Mouse (Mus musculus): ENCODE measurements around the gene Samd1. TPM values are rescaled to one million over a fixed set of nuclear protein-coding genes. Genes with fewer than 3 reads are reported as not detected.
A peak's percentile ranks its signal among the peaks of the same experiment; 100 is the strongest.

Samd1 gene
- polyA plus RNA-seq (2014; fragmentation: Nextera tagmentation; extraction: Ambion mirVana): 14.4 and 16.5 TPM in 2 replicates

GRCm38 (mm10) chr8:83997511-83998141, at the start of gene Samd1:
TSS of gene Samd1 (plus strand) at chr8:83997672.
- H3K9ac ChIP-seq (ENCODE audit: low read length): peak within 1 kb of the TSS; percentile 86
- ATAC-seq (ENCODE audit: insufficient read depth, low FRiP score, low TSS enrichment): 0 out of 2 replicates have a peak, but pooled peaks have one; percentile 32

GRCm38 (mm10) chr8:83954749-83955105, 42.7 kb upstream of the Samd1 start:
- no peak for DNase-seq (ENCODE audit: low spot score)
- no peaks in the 10 kb centered on the region for H3K36me3 ChIP-seq (ENCODE audit: control insufficient read depth, insufficient read depth, low read length)

More at GRCm38 (mm10) chr8:83997511-83998141, at the start of gene Samd1:
- Histone ChIP-seq H3K9me3 (ENCODE audit: control insufficient read depth, low read length) (no peaks in the 10 kb centered on the region), H3K27me3 (ENCODE audit: control insufficient read depth, insufficient read depth, low read length) (peaks cover 20% of the 10 kb centered on the region), H3K27ac (ENCODE audit: low read depth, low read length) (peak within 1 kb of the TSS; percentile 95), H3K36me3 (ENCODE audit: control insufficient read depth, insufficient read depth, low read length) (peaks cover 2% of the 10 kb centered on the region), H3K4me3 (ENCODE audit: low read depth, low read length) (peak within 1 kb of the TSS; percentile 83), H3K4me2 (ENCODE audit: low read depth) (peak within 1 kb of the TSS; percentile 80), H3K4me1 (ENCODE audit: control insufficient read depth, insufficient read depth, low read length) (peaks cover 14% of the 10 kb centered on the region; the same call in 1 of the 2 replicates)
- WGBS: 1% methylated on average over 61 of the region's 112 CpGs
- peak; percentile 73 for DNase-seq (ENCODE audit: low spot score)

GRCm38 (mm10) chr8:83955106-83955957, 42.1 kb upstream of the Samd1 start, which contains the start of the genes Gm10644 and Asf1b:
TSS of gene Gm10644 (minus strand) at chr8:83955205.
TSS of gene Asf1b (plus strand) at chr8:83955507.
- Histone ChIP-seq H3K27ac (ENCODE audit: low read depth, low read length) (no peak within 1 kb of the TSS), H3K4me3 (ENCODE audit: low read depth, low read length) (peak within 1 kb of the TSS; percentile 52), H3K27me3 (ENCODE audit: control insufficient read depth, insufficient read depth, low read length) (no peaks in the 10 kb centered on the region), H3K4me1 (ENCODE audit: control insufficient read depth, insufficient read depth, low read length) (peaks cover 5% of the 10 kb centered on the region; the same call in 1 of the 2 replicates), H3K36me3 (ENCODE audit: control insufficient read depth, insufficient read depth, low read length) (no peaks in the 10 kb centered on the region), H3K9ac (ENCODE audit: low read length) (peak within 1 kb of the TSS; percentile 58), H3K4me2 (ENCODE audit: low read depth) (peak within 1 kb of the TSS; percentile 88), H3K9me3 (ENCODE audit: control insufficient read depth, low read length) (no peaks in the 10 kb centered on the region)
- ATAC-seq (ENCODE audit: insufficient read depth, low FRiP score, low TSS enrichment): peak; percentile 99
- WGBS: under 1% methylated on average over 75 of the region's 75 CpGs
- DNase-seq (ENCODE audit: low spot score): peak; percentile 100

More at GRCm38 (mm10) chr8:83954749-83955105, 42.7 kb upstream of the Samd1 start:
- ATAC-seq (ENCODE audit: insufficient read depth, low FRiP score, low TSS enrichment): no peak; the same call in 1 of the 2 replicates
- H3K9ac ChIP-seq (ENCODE audit: low read length): peak overlapping the region; percentile 50
- WGBS: 2% methylated on average over 14 of the region's 14 CpGs
- peaks cover 5% of the 10 kb centered on the region; the same call in 1 of the 2 replicates for H3K4me1 ChIP-seq (ENCODE audit: control insufficient read depth, insufficient read depth, low read length)
- H3K9me3 ChIP-seq (ENCODE audit: control insufficient read depth, low read length): no peaks in the 10 kb centered on the region
- H3K27ac ChIP-seq (ENCODE audit: low read depth, low read length): no peak overlapping the region
- H3K4me2 ChIP-seq (ENCODE audit: low read depth): peak overlapping the region; percentile 52
- peak overlapping the region; percentile 40 for H3K4me3 ChIP-seq (ENCODE audit: low read depth, low read length)
- no peaks in the 10 kb centered on the region for H3K27me3 ChIP-seq (ENCODE audit: control insufficient read depth, insufficient read depth, low read length)

GRCm38 (mm10) chr8:83955958-83956218, 41.6 kb upstream of the Samd1 start:
- Histone ChIP-seq H3K4me1 (ENCODE audit: control insufficient read depth, insufficient read depth, low read length) (peaks cover 5% of the 10 kb centered on the region; the same call in 1 of the 2 replicates), H3K4me2 (ENCODE audit: low read depth) (peak overlapping the region; percentile 88), H3K9me3 (ENCODE audit: control insufficient read depth, low read length) (no peaks in the 10 kb centered on the region), H3K27ac (ENCODE audit: low read depth, low read length) (no peak overlapping the region), H3K36me3 (ENCODE audit: control insufficient read depth, insufficient read depth, low read length) (no peaks in the 10 kb centered on the region), H3K9ac (ENCODE audit: low read length) (peak overlapping the region; percentile 58), H3K4me3 (ENCODE audit: low read depth, low read length) (peak overlapping the region; percentile 52), H3K27me3 (ENCODE audit: control insufficient read depth, insufficient read depth, low read length) (no peaks in the 10 kb centered on the region)
- 1% methylated on average over 15 of the region's 15 CpGs for WGBS
- no peak; the same call in 1 of the 2 replicates for ATAC-seq (ENCODE audit: insufficient read depth, low FRiP score, low TSS enrichment)
- no peak for DNase-seq (ENCODE audit: low spot score)

- WGBS: 38% methylated on average over 1 of the region's 1 CpGs
- no peaks in the 10 kb centered on the region for H3K27me3 ChIP-seq (ENCODE audit: control insufficient read depth, insufficient read depth, low read length)
- DNase-seq (ENCODE audit: low spot score) (no peak), ATAC-seq (ENCODE audit: insufficient read depth, low FRiP score, low TSS enrichment) (no peak)
- no peaks in the 10 kb centered on the region for H3K36me3 ChIP-seq (ENCODE audit: control insufficient read depth, insufficient read depth, low read length)
- H3K9me3 ChIP-seq (ENCODE audit: control insufficient read depth, low read length): no peaks in the 10 kb centered on the region
- no peak overlapping the region for H3K27ac ChIP-seq (ENCODE audit: low read depth, low read length)
- H3K9ac ChIP-seq (ENCODE audit: low read length): no peak overlapping the region
- peak overlapping the region; percentile 88 for H3K4me2 ChIP-seq (ENCODE audit: low read depth)
- H3K4me1 ChIP-seq (ENCODE audit: control insufficient read depth, insufficient read depth, low read length): peaks cover 5% of the 10 kb centered on the region; the same call in 1 of the 2 replicates
- peak overlapping the region; percentile 52 for H3K4me3 ChIP-seq (ENCODE audit: low read depth, low read length)
Observed at GRCm38 (mm10) chr8:83956789-83957188, 40.7 kb upstream of the Samd1 start.

GRCm38 (mm10) chr8:83964015-83964765, 33.3 kb upstream of the Samd1 start:
- peaks cover 4% of the 10 kb centered on the region for H3K36me3 ChIP-seq (ENCODE audit: control insufficient read depth, insufficient read depth, low read length)
- H3K27me3 ChIP-seq (ENCODE audit: control insufficient read depth, insufficient read depth, low read length): no peaks in the 10 kb centered on the region

GRCm38 (mm10) chr8:83967701-83968100, 29.8 kb upstream of the Samd1 start:
- DNase-seq (ENCODE audit: low spot score) (no peak), ATAC-seq (ENCODE audit: insufficient read depth, low FRiP score, low TSS enrichment) (no peak)
- no peaks in the 10 kb centered on the region for H3K9me3 ChIP-seq (ENCODE audit: control insufficient read depth, low read length)
- H3K9ac ChIP-seq (ENCODE audit: low read length): no peak overlapping the region
- no peak overlapping the region for H3K4me2 ChIP-seq (ENCODE audit: low read depth)
- WGBS: 93% methylated on average over 7 of the region's 7 CpGs
- peaks cover 4% of the 10 kb centered on the region; the same call in 1 of the 2 replicates for H3K4me1 ChIP-seq (ENCODE audit: control insufficient read depth, insufficient read depth, low read length)
- peaks cover 4% of the 10 kb centered on the region for H3K36me3 ChIP-seq (ENCODE audit: control insufficient read depth, insufficient read depth, low read length)
- H3K4me3 ChIP-seq (ENCODE audit: low read depth, low read length): no peak overlapping the region
- H3K27me3 ChIP-seq (ENCODE audit: control insufficient read depth, insufficient read depth, low read length): no peaks in the 10 kb centered on the region
- no peak overlapping the region for H3K27ac ChIP-seq (ENCODE audit: low read depth, low read length)

More at GRCm38 (mm10) chr8:83964015-83964765, 33.3 kb upstream of the Samd1 start:
- Histone ChIP-seq H3K9me3 (ENCODE audit: control insufficient read depth, low read length) (no peaks in the 10 kb centered on the region), H3K4me2 (ENCODE audit: low read depth) (no peak overlapping the region), H3K4me1 (ENCODE audit: control insufficient read depth, insufficient read depth, low read length) (no peaks in the 10 kb centered on the region), H3K9ac (ENCODE audit: low read length) (no peak overlapping the region), H3K27ac (ENCODE audit: low read depth, low read length) (no peak overlapping the region), H3K4me3 (ENCODE audit: low read depth, low read length) (no peak overlapping the region)
- WGBS: 88% methylated on average over 5 of the region's 5 CpGs
- DNase-seq (ENCODE audit: low spot score) (no peak), ATAC-seq (ENCODE audit: insufficient read depth, low FRiP score, low TSS enrichment) (no peak)

GRCm38 (mm10) chr8:83971121-83971520, 26.4 kb upstream of the Samd1 start:
- ATAC-seq (ENCODE audit: insufficient read depth, low FRiP score, low TSS enrichment) (no peak), DNase-seq (ENCODE audit: low spot score) (no peak)
- no peak overlapping the region for H3K9ac ChIP-seq (ENCODE audit: low read length)
- 95% methylated on average over 4 of the region's 4 CpGs for WGBS
- no peak overlapping the region for H3K4me2 ChIP-seq (ENCODE audit: low read depth)
- no peak overlapping the region for H3K27ac ChIP-seq (ENCODE audit: low read depth, low read length)
- no peak overlapping the region for H3K4me3 ChIP-seq (ENCODE audit: low read depth, low read length)
- H3K4me1 ChIP-seq (ENCODE audit: control insufficient read depth, insufficient read depth, low read length): peaks cover 11% of the 10 kb centered on the region
- no peaks in the 10 kb centered on the region for H3K27me3 ChIP-seq (ENCODE audit: control insufficient read depth, insufficient read depth, low read length)
- no peaks in the 10 kb centered on the region for H3K9me3 ChIP-seq (ENCODE audit: control insufficient read depth, low read length)
- peaks cover 2% of the 10 kb centered on the region for H3K36me3 ChIP-seq (ENCODE audit: control insufficient read depth, insufficient read depth, low read length)
